Mouse (Mus musculus) cerebellum, postnatal 10 days (tissue): Measurements from ENCODE around the gene Nadsyn1.
A peak's percentile ranks its signal among the peaks of the same experiment; 100 is the strongest.

Experiments used
- DNase-seq, 2 experiments: peaks; one replicate each; pipeline ENCODE4 v3.0.0; 2021; ENCODE audit warnings: mixed read lengths in 2 of 2

Gene Nadsyn1

GRCm38 (mm10) chr7:143801195-143802065 is 21.2 kb downstream of the Nadsyn1 start:
- DNase-seq = no peak

GRCm38 (mm10) chr7:143800770-143801169 is 21.9 kb downstream of the Nadsyn1 start:
- no peak for DNase-seq

GRCm38 (mm10) chr7:143798783-143799182 is 23.9 kb downstream of the Nadsyn1 start:
- peak; percentile 43 to 55 for DNase-seq

- peak; percentile 72 to 73 for DNase-seq
These were observed 29.5 kb downstream of the Nadsyn1 start for GRCm38 (mm10) chr7:143793121-143793520.

- no peak for DNase-seq
These were observed 30.2 kb downstream of the Nadsyn1 start for GRCm38 (mm10) chr7:143792336-143792985.

- peak; percentile 88 to 89 for DNase-seq
These were observed 38.4 kb downstream of the Nadsyn1 start, which contains the start of gene Mrgpre for GRCm38 (mm10) chr7:143783996-143784829. Gene Mrgpre (minus strand): TSS chr7:143784500.

GRCm38 (mm10) chr7:143783378-143783995 is 39.2 kb downstream of the Nadsyn1 start:
- no peak for DNase-seq

- DNase-seq = no peak
These were observed 45.3 kb downstream of the Nadsyn1 start for GRCm38 (mm10) chr7:143777375-143777774.

- no peak for DNase-seq
These were observed 46.5 kb downstream of the Nadsyn1 start for GRCm38 (mm10) chr7:143776137-143776536.

- DNase-seq = no peak
These were observed 53.2 kb downstream of the Nadsyn1 start for GRCm38 (mm10) chr7:143769461-143769860.

GRCm38 (mm10) chr7:143768267-143768666 is 54.4 kb downstream of the Nadsyn1 start:
- DNase-seq = no peak

- no peak for DNase-seq
These were observed 55.8 kb downstream of the Nadsyn1 start, which contains the start of gene Mrgprg for GRCm38 (mm10) chr7:143766893-143767292. Gene Mrgprg (minus strand): TSS chr7:143766993.

GRCm38 (mm10) chr7:143764876-143765530 is 57.6 kb downstream of the Nadsyn1 start:
- no peak for DNase-seq

GRCm38 (mm10) chr7:143763794-143764193 is 58.9 kb downstream of the Nadsyn1 start:
- peak; percentile 59 to 66 for DNase-seq

GRCm38 (mm10) chr7:143758956-143759355 is 63.7 kb downstream of the Nadsyn1 start:
- DNase-seq = peak; percentile 82 to 91

GRCm38 (mm10) chr7:143757696-143758095 is 65.0 kb downstream of the Nadsyn1 start:
- DNase-seq = peak in 1 of 2 experiments; percentile 43

- DNase-seq = peak; percentile 79 to 84
These were observed 65.6 kb downstream of the Nadsyn1 start for GRCm38 (mm10) chr7:143757027-143757390.

GRCm38 (mm10) chr7:143756125-143757026 is 66.3 kb downstream of the Nadsyn1 start, which contains the start of gene Osbpl5:
Gene Osbpl5 (minus strand): TSS chr7:143756985.
- no peak for DNase-seq

- DNase-seq = no peak
These were observed 67.1 kb downstream of the Nadsyn1 start for GRCm38 (mm10) chr7:143755357-143756124.
